Mouse (Mus musculus) thymus, postnatal 4 days (tissue): ENCODE data around the gene Cd96.

Experiments used
- DNase-seq: peaks from one replicate; pipeline ENCODE4 v3.0.0; 2021

Cd96 gene

GRCm38 (mm10) chr16:46033896-46034295 lies 86.2 kb downstream of the Cd96 start:
- DNase-seq = no peak

GRCm38 (mm10) chr16:46022958-46023491 lies 97.0 kb downstream of the Cd96 start:
- DNase-seq = no peak

GRCm38 (mm10) chr16:46022189-46022928 lies 97.7 kb downstream of the Cd96 start:
- DNase-seq = peak; percentile 66

- no peak for DNase-seq
Measured at GRCm38 (mm10) chr16:46021302-46021701, 98.7 kb downstream of the Cd96 start.

GRCm38 (mm10) chr16:46020396-46020795 lies 99.7 kb downstream of the Cd96 start:
- DNase-seq = no peak

- no peak for DNase-seq
Measured at GRCm38 (mm10) chr16:46019799-46020198, 100.3 kb downstream of the Cd96 start.

- DNase-seq = no peak
Measured at GRCm38 (mm10) chr16:46019359-46019758, 100.7 kb downstream of the Cd96 start.

GRCm38 (mm10) chr16:46011696-46012095 lies 108.4 kb downstream of the Cd96 start:
- DNase-seq = no peak

- peak; percentile 62 for DNase-seq
Measured at GRCm38 (mm10) chr16:46010906-46011220, 109.2 kb downstream of the Cd96 start.

GRCm38 (mm10) chr16:46010153-46010905 lies 109.7 kb downstream of the Cd96 start, which contains the start of gene Plcxd2:
Gene Plcxd2, minus strand, starts transcription at chr16:46010218.
- peak; percentile 94 for DNase-seq

- DNase-seq = no peak
Measured at GRCm38 (mm10) chr16:46009717-46010116, 110.3 kb downstream of the Cd96 start.

GRCm38 (mm10) chr16:46008766-46009165 lies 111.3 kb downstream of the Cd96 start:
- DNase-seq = peak; percentile 30

- no peak for DNase-seq
Measured at GRCm38 (mm10) chr16:46008036-46008605, 111.9 kb downstream of the Cd96 start.

GRCm38 (mm10) chr16:46006261-46006660 lies 113.8 kb downstream of the Cd96 start:
- peak; percentile 63 for DNase-seq

GRCm38 (mm10) chr16:46001550-46002166 lies 118.4 kb downstream of the Cd96 start:
- DNase-seq = no peak

- DNase-seq = no peak
Measured at GRCm38 (mm10) chr16:46000976-46001375, 119.1 kb downstream of the Cd96 start.

- no peak for DNase-seq
Measured at GRCm38 (mm10) chr16:45999374-46000191, 120.5 kb downstream of the Cd96 start.

GRCm38 (mm10) chr16:45998231-45998630 lies 121.8 kb downstream of the Cd96 start:
- no peak for DNase-seq

- DNase-seq = no peak
Measured at GRCm38 (mm10) chr16:45990901-45991676, 129.0 kb downstream of the Cd96 start.

- DNase-seq = no peak
Measured at GRCm38 (mm10) chr16:45986236-45986635, 133.8 kb downstream of the Cd96 start.
